Mouse (Mus musculus): ENCODE data around the gene Dhx37.
A peak's percentile ranks its signal among the peaks of the same experiment; 100 is the strongest.
"Not testable (repeated sequence)": the region's sequence is repeated elsewhere in the genome, so short reads cannot be mapped to it uniquely, and the experiment has no call there.

Dhx37 gene

DNA sequence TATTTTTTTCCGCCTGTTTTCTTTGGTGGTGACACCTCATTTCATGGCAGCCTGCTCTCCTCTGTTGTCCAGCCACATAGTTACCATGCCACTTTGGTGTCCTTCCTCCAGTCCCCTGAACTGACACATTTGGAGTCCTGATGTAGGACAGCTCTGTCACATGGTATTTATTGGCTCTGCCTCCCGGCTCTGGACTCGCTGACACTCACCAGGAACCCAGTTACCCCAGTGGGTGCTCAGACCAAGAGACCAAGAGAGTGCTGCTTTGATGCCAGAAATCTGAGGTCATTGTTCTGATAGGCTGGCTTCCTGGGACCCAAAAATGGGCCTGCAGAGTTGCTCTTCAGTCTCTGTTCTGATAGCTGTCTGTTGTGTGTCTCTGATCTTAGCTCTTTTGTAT lies 14.1 kb upstream of the Dhx37 start:
- no peak for DNase-seq

DNA sequence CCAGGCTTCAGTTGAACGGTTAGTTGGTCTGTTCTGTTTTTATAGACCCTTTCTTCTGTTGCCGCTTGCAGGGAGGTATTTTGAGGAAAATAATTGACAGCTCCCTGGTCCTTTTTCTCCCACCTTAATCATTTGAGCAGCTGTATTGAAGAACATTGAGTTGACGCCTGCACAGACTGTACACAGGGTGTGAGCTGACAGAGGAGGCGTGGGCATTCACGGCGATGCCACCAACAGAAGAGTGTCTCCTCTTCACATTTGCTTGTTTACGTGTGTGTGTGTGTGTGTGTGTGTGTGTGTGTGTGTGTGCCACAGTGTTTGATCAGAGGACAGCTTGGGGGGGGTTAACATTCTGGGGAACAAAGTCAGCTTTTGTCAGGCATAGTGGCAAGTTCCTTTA lies 12.4 kb upstream of the Dhx37 start:
- DNase-seq = no peak

DNA sequence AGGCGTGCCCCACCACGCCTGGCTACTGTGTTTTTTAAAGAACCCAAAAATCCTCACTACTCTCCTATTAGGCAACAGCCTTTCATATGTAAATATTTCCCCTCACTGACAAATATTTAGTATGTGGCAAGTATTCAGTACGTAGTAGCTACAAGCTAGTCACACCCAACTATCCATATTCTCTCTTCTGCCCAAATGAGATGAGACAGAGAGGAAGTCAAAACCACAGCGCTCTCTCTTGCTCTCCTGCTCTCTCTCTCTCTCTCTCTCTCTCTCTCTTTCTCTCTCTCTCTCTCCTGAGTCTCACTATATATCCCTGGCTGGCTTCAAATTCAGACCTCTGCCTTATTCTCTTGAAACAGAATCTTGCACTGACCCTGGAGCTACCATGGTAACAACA lies 10.6 kb upstream of the Dhx37 start:
- no peak for DNase-seq

- no peak for DNase-seq
Measured at GRCm38 (mm10) chr5:125443915-125444314, 10.0 kb upstream of the Dhx37 start.

DNA sequence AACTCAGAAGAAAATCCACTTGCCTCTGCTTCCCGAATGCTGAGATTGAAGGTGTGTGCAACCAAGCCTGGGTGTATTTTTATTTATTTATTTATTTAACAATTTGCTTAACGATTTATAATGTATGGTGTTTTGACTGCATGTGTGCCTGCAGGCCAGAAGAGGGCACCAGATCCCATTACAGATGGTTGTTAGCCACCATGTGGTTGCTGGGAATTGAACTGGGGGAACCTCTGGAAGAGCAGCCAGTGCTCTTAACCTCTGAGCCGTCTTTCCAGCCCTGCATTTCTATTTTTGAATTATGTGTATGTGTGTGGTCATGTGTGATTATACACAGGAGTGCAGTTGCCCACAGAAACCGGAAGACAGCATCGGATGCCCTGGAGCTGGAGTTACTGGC lies 9.4 kb upstream of the Dhx37 start:
- no peak for DNase-seq

GRCm38 (mm10) chr5:125442136-125442995 lies 8.4 kb upstream of the Dhx37 start:
- DNase-seq = no peak

- peak; percentile 63 for DNase-seq
Measured at GRCm38 (mm10) chr5:125441234-125442114, 7.6 kb upstream of the Dhx37 start, which contains the start of gene Bri3bp. Gene Bri3bp (plus strand): TSS chr5:125441568.

- no peak for DNase-seq
Measured at GRCm38 (mm10) chr5:125440583-125441233, 6.8 kb upstream of the Dhx37 start.

DNA sequence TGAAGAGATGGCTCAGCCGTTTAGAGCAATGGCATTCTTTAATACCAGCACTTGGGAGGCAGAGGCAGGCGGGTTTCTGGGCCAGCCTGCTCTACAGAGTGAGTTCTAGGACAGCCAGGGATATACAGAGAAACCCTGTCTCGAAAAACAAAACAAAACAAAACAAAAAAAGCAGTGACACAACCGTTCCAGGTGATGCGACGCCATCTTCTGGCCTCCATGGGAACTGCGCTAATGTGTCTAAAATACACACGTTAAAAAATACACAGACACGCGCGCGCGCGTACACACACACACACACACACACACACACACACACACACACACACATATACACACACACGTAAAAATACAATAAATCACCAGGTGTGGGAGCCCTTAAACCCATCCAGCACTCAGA lies 426 bp upstream of the Dhx37 start:
- DNase-seq = not testable (repeated sequence)

DNA sequence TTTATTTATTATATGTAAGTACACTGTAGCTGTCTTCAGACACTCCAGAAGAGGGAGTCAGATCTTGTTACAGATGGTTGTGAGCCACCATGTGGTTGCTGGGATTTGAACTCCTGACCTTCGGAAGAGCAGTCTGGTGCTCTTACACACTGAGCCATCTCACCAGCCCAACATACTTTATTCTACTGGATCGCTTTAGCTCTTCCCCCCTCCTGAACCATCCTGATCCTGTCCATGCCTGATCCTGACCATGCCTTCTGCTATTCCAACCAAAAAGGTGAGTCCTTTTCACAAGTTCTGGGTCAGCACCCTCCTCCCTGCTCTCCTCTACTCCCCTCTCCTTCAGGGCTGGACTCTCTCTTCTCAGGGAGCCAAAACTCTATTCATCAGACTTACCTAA lies 1.6 kb downstream of the Dhx37 start:
- not testable (repeated sequence) for DNase-seq

DNA sequence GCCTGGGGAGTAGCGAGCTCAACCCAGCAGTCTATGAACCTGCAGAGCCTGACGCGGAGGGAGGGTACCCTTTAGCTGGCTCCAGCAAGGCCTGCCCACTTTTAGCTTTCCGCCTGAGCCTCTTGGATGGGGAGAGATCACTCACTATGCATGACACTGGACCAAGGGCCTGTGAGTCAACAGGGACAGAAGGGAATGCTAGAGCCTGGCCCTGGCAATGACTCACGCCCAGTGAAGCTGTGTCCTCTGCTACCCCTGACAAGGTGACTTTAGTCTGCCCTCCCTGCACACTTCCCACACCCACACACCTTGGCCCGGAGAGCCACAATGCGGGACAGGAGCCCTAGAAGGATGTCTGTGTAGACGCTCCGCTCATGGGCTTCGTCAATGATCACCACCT lies 7.6 kb downstream of the Dhx37 start:
- DNase-seq = no peak

GRCm38 (mm10) chr5:125425698-125426276 lies 8.1 kb downstream of the Dhx37 start:
- no peak for DNase-seq

DNA sequence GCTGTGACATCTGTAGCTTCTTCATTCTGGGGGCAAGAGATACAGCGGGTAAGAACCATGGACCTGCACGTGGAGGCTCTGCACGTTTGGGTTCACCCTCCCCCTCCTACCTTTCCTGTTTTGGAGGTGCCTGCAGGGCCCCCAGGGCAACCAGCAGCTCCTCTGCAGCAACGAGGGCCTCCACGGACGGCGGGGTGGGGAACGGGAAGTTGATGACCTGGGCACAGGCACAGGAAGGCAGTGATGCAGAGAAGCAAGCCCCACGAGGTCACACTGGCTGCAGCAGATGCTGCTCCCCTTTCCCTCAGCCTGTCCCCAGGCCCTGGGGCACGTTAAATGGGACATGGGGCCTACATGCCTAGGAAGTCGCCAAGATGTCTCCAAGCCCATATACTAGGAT lies 14.8 kb downstream of the Dhx37 start:
- DNase-seq = no peak

- DNase-seq = no peak
Measured at GRCm38 (mm10) chr5:125418636-125419035, 15.3 kb downstream of the Dhx37 start.

GRCm38 (mm10) chr5:125416183-125416582 lies 17.7 kb downstream of the Dhx37 start:
- DNase-seq = no peak

DNA sequence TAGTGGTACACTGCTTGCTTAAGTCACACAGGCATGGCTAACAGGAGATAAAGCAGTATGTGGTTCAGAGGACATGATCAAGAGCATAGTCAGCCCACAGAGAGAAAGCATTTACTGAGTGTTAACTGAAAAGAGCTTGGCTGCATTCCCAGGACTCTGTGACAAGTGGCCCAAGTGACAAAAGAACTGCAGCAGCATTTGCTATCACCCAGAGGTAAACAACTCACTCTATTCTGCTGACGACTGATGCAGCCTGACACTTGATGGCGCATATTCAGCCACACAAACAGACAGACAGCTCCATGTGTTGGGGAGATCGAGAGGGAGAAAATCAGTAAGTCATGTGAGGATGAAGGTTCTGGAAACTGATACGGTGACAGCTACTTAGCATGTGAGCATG lies 20.2 kb downstream of the Dhx37 start:
- no peak for DNase-seq

GRCm38 (mm10) chr5:125412536-125412935 lies 21.4 kb downstream of the Dhx37 start:
- DNase-seq = not testable (repeated sequence)

DNA sequence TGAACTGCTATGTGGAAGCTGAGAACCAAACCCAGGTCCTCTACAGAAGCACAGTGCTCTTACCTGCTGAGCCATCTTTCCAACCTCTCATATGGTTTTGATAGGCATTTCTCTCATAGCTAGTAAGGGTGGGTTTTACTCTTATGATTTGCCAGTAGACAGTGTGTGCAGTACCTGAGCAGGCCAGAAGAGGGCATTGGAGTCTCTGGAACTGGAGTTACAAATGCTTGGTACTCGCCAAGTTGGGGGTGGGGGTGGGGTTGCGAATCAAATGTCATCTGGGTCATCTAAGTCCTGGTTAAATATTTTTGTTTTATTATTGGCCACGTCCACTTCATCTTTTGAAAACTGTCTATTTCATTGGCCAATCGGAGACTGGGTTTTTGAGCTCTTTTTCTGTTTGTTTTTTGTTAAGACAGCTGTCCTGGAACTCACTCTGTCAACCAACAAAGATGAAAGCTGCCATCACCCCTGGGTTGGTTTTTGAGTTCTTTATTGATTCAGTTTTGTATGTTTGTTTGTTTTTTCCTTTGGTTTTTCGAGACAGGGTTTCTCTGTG lies 21.9 kb downstream of the Dhx37 start:
- DNase-seq = peak; percentile 83

DNA sequence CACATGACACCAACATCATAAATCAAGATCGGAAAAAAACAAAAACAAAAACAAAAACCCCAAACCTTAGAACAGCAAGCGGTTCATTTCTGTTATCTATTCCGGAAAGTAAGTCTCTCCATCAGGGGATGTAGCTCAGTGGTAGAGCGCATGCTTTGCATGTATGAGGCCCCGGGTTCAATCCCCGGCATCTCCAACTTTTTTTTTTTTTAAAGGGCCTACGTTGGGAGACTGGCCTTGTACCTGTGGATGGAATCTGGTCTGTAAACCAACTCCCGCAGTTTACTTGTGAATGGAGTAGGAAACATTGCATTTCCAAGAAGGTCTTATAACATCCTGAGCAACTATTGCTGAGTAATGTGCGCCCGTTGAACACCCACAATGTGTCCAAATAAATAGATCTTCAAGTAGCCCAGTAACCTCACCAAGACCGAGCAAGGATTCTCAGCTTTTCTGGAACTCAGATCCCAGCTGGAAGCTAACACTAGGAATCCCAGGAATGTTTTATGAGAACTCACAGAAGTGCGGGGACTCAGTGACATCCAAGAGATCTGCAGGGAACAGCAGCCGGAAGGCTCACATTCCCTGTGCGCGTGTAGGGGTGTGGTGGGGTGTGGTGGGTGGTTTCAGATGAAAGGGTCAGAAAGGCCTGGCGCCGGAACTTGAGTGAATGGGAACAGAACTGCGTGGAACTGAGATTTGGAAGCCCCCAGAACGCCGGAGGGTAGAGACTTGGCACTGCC lies 24.4 kb downstream of the Dhx37 start:
- peak; percentile 53 for DNase-seq

DNA sequence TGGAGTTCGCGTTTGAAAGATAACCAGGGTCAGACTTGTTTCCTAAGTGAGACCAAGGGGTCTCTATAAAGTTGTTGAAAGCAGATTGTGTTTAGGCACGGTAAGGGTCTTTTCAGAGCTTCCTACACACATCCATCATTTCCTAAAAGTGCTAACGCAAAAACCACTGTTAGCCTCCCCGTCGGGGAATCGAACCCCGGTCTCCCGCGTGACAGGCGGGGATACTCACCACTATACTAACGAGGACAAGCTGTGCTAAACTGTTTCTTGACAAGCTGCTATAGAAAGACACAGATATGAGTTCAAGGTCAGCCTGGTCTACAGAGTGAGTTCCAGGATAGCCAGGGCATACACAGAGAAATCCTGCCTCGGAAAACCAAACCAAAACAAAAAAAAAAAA lies 25.1 kb downstream of the Dhx37 start:
- peak; percentile 90 for DNase-seq

GRCm38 (mm10) chr5:125407910-125408575 lies 25.9 kb downstream of the Dhx37 start:
- DNase-seq = no peak

Data from right cerebral cortex, postnatal 4 days (tissue).